Mouse (Mus musculus): Measurements from ENCODE around the gene Izumo1.

- no peak for TF ChIP-seq CTCF (IDR thresholded peaks at IDR 0.05; ENCODE audit: low read depth, low read length)
- TF ChIP-seq POLR2A (IDR thresholded peaks at IDR 0.05; ENCODE audit: extremely low read depth, insufficient read depth, low read length) = no peak
These were observed 14.4 kb downstream of the Izumo1 start for GRCm38 (mm10) chr7:45635711-45636688.
